Mouse (Mus musculus) hindbrain, embryonic 16.5 days (tissue): Measurements from ENCODE around the gene Sdha. TPM values are rescaled to one million over a fixed set of nuclear protein-coding genes. Genes with fewer than 3 reads are reported as not detected.

Source experiments
- ATAC-seq: fragments of 200-750 bp; cut with Nextera tagmentation; 2 replicates; pipeline ENCODE4 v1.8.0; 2017; ENCODE audit warnings: moderate TSS enrichment, moderate library complexity
- H3K27ac ChIP-seq: fragments of 300-500 bp; sonication (generic); 2 replicates; pipeline ENCODE4 v1.5.1; 2014; ENCODE audit warnings: low read depth, mild to moderate bottlenecking, control low read depth, low read length, moderate library complexity
- H3K27me3 ChIP-seq: fragments of 300-500 bp; sonication (generic); replicated peaks from 2 replicates; pipeline ENCODE4 v1.6.1; 2014; ENCODE audit warnings: low read length; ENCODE audit not compliant: control insufficient read depth, insufficient read depth
- H3K36me3 ChIP-seq: fragments of 300-500 bp; sonication (generic); 2 replicates; pipeline ENCODE4 v1.6.1; 2014; ENCODE audit warnings: mild to moderate bottlenecking, low read length, moderate library complexity, mixed read lengths; ENCODE audit not compliant: control insufficient read depth, insufficient read depth
- H3K4me1 ChIP-seq: fragments of 300-500 bp; sonication (generic); 2 replicates; pipeline ENCODE4 v1.6.1; 2014; ENCODE audit warnings: low read depth, low read length; ENCODE audit not compliant: control insufficient read depth, insufficient read depth
- H3K4me2 ChIP-seq: fragments of 300-500 bp; sonication (generic); 2 replicates; pipeline ENCODE4 v1.6.1; 2014; ENCODE audit warnings: mild to moderate bottlenecking, low read length, control low read depth, moderate library complexity
- H3K4me3 ChIP-seq: fragments of 300-500 bp; sonication (generic); 2 replicates; pipeline ENCODE4 v1.5.1; 2014; ENCODE audit warnings: mild to moderate bottlenecking, low read length, control low read depth, moderate library complexity
- H3K9ac ChIP-seq: fragments of 300-500 bp; sonication (generic); 2 replicates; pipeline ENCODE4 v1.6.1; 2014; ENCODE audit warnings: low read depth, mild to moderate bottlenecking, control low read depth, low read length, moderate library complexity
- H3K9me3 ChIP-seq: fragments of 300-500 bp; sonication (generic); 2 replicates; pipeline ENCODE4 v1.6.1; 2014; ENCODE audit warnings: mild to moderate bottlenecking, low read length, moderate library complexity; ENCODE audit not compliant: control insufficient read depth
- WGBS: fragments of 180-500 bp; shearing (Covaris S2); extraction: QIAGEN DNeasy Blood & Tissue Kit; methylation state at CpG from one replicate; pipeline ENCODE4 v1.1.7; 2014; 5-methylcytosine and 5-hydroxymethylcytosine counted together
- polyA plus RNA-seq: library from polyadenylated mRNA; unstranded; fragments of >200 nt; fragmentation: Nextera tagmentation; extraction: Ambion mirVana; gene quantifications from 2 replicates; pipeline ENCODE4 v1.2.1, GENCODE M21; 2015

The Sdha gene
- 262 and 265 TPM in 2 replicates for polyA plus RNA-seq

DNA sequence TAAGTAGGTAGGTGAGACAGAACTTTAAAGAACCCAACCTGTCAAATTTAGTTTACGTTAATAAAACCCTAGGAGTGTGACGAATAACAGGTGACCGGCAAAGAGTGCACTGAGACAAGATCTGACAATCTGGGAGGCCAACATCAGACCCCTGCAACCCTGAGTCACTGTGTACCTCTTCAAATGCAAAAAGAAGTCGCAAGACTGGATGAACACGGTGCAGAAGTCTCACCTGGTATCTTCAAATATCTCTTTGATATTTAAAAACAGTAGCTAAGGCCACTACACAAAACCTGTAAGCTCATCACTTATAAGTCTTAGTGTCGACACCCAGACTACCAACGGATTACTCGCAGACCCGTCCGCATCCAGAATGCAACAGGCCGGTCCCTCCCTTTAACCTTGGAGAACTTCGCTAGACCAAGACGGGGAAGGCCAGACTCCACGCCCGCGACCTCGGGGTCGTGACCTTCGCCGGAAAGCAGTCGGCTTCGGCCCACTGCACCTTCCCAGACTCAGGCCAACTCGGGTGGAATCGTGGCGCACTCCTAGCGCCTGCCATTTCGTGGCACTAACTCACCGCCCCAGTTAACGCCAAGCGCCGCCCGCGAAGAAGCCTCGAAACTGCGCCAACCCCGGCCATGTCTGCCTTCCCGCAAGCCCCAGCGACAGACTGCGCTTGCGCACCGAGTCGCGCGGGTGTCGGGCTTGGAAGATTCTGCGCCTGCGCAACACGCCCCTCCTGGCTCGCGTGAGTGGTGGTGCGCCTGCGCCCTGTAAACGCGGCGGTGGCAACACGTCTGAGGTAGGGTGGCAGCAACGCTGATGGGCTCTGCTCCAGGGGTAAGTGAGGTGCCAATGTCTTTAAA is at the start of gene Sdha, which contains the start of gene Ccdc127:
Sdha (minus strand) TSS at position 715 of the 869 bp plus-strand sequence.
Ccdc127 (plus strand) TSS at position 744 of the 869 bp plus-strand sequence.
- ATAC-seq, result peak; percentile 99
- H3K4me2 ChIP-seq, result peak within 1 kb of the TSS; percentile 82
- peak within 1 kb of the TSS; percentile 85 for H3K27ac ChIP-seq
- WGBS, result 2% methylated on average over 57 of the region's 57 CpGs
- no peaks in the 10 kb centered on the region for H3K27me3 ChIP-seq
- peak within 1 kb of the TSS; percentile 88 for H3K4me3 ChIP-seq
- 0 out of 2 replicates have a peak, but pooled peaks cover 4% of the 10 kb centered on the region for H3K36me3 ChIP-seq
- H3K9me3 ChIP-seq, result no peaks in the 10 kb centered on the region
- H3K9ac ChIP-seq, result peak within 1 kb of the TSS; percentile 91
- H3K4me1 ChIP-seq, result peaks cover 16% of the 10 kb centered on the region

DNA sequence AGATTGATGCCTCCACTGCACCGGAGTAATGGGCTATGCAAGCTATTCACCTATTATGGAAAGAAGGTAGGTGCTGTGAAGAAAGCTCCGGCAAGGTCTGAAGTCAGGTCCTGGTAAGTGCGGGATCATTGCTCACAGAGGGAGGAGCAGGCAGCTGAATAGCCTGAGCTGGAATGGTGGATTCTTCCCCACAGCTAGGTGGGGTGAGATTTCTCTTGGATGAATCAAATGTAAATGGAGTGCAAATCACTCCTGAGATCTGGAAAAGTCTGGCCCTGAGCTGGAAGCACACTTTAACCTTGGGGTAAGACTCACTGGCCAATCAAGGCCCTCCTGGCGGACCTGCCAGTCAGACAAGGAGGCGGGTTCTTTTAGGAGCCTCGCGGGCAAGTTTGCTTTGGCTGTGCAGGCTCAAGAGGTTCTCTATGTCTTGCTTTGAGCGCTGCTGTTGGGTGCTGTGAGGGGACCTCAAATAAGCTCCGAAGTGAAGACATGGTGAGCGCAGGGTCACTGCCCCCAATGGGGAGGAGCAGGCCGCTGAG is 49.3 kb upstream of the Sdha start, which contains the start of gene Ftl1-ps1:
Ftl1-ps1 (plus strand) TSS at position 397 of the 542 bp plus-strand sequence.
- Histone ChIP-seq H3K36me3 (no peaks in the 10 kb centered on the region), H3K4me3 (no peak within 1 kb of the TSS), H3K27ac (no peak within 1 kb of the TSS), H3K4me1 (no peaks in the 10 kb centered on the region), H3K27me3 (no peaks in the 10 kb centered on the region), H3K9ac (no peak within 1 kb of the TSS), H3K9me3 (no peaks in the 10 kb centered on the region), H3K4me2 (peak within 1 kb of the TSS; percentile 27)
- WGBS, result 11% methylated on average over 11 of the region's 11 CpGs
- ATAC-seq, result no peak

DNA sequence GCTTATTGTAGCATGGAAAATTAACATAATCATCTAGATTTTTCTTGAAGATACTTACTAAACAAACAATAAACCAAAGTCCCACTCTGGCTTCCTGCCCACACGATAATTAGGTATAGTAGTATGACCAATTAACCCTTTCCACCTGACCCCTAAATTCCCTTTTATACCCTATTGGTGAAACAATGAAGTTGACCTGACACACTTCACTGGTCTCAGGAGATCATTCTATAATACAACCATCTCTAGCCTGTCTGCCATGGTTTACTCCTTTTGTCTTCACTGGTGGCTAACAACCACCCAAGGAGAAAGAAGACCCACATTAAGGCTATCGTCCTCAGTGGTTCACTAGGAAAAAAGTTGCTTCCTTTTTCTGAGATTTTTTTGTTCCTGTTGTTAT is 41.1 kb upstream of the Sdha start:
- ATAC-seq, result peak; percentile 18; the same call in 1 of the 2 replicates
- no peak overlapping the region for H3K4me2 ChIP-seq
- no peaks in the 10 kb centered on the region for H3K36me3 ChIP-seq
- H3K4me3 ChIP-seq, result no peak overlapping the region
- no peaks in the 10 kb centered on the region for H3K27me3 ChIP-seq
- no peaks in the 10 kb centered on the region for H3K9me3 ChIP-seq
- H3K4me1 ChIP-seq, result peaks cover 5% of the 10 kb centered on the region; the same call in 1 of the 2 replicates
- 79% methylated on average over 2 of the region's 2 CpGs for WGBS
- no peak overlapping the region for H3K9ac ChIP-seq
- H3K27ac ChIP-seq, result no peak overlapping the region

DNA sequence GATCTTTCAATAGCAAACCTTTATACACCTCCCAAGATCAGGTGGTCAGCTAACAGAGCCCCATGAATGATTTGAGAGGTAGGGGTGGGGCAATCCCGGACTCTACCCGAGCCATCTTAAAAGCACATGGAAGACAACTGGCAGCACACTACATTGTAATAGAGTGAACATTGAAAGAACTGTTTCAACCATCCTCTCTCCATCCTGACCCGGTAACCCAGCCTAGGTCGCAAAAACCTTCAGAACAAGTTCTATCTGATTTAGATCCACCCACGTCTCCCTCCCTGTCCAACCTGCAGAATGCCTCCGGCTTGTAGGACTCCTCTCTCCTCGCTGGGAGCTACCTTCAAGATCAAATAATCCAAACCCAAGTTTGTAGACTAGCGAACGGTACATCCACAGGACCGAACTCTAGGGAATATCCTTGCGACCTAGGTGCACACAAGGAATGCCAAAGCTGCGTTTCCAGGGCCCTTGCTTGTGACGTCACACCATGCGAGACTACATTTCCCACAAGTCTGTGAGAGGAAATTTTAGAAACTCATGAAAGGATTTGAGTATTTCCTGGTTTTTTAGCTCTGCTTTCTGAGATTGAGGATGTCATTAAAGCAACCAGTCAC is 40.4 kb upstream of the Sdha start, which contains the start of gene Zfp72:
Zfp72 (minus strand) TSS at position 466 of the 620 bp plus-strand sequence.
- peak; percentile 95 for ATAC-seq
- Histone ChIP-seq H3K27ac (0 out of 2 replicates have a peak within 1 kb of the TSS, but pooled peaks have one; percentile 46), H3K9ac (peak within 1 kb of the TSS; percentile 57), H3K9me3 (no peaks in the 10 kb centered on the region), H3K4me3 (peak within 1 kb of the TSS; percentile 51), H3K27me3 (no peaks in the 10 kb centered on the region), H3K4me1 (peaks cover 5% of the 10 kb centered on the region; the same call in 1 of the 2 replicates), H3K36me3 (no peaks in the 10 kb centered on the region), H3K4me2 (peak within 1 kb of the TSS; percentile 53)
- WGBS, result 1% methylated on average over 14 of the region's 14 CpGs

DNA sequence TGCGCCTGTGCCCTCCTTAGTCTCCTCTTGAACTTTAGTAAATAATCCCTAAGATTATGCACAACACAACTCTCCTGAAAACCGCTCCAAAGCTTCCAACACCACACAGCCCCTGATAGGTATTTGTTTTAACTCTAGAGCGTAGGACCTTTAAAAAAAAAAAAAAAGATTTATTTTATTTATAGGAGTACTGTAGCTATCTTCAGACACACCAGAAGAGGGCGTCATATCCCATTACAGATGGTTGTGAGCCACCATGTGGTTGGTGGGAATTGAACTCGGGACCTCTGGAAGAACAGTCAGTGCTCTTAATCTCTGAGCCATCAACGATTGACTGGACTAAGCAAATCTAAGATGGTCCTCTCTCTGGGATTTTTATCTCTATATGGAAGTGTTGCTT is 39.6 kb upstream of the Sdha start:
- WGBS, result 67% methylated on average over 6 of the region's 6 CpGs
- H3K36me3 ChIP-seq, result no peaks in the 10 kb centered on the region
- no peak overlapping the region for H3K27ac ChIP-seq
- peak overlapping the region; percentile 53 for H3K4me2 ChIP-seq
- H3K27me3 ChIP-seq, result no peaks in the 10 kb centered on the region
- no peak overlapping the region for H3K9ac ChIP-seq
- peak; percentile 15 for ATAC-seq
- peaks cover 5% of the 10 kb centered on the region; the same call in 1 of the 2 replicates for H3K4me1 ChIP-seq
- H3K9me3 ChIP-seq, result no peaks in the 10 kb centered on the region
- peak overlapping the region; percentile 51 for H3K4me3 ChIP-seq

DNA sequence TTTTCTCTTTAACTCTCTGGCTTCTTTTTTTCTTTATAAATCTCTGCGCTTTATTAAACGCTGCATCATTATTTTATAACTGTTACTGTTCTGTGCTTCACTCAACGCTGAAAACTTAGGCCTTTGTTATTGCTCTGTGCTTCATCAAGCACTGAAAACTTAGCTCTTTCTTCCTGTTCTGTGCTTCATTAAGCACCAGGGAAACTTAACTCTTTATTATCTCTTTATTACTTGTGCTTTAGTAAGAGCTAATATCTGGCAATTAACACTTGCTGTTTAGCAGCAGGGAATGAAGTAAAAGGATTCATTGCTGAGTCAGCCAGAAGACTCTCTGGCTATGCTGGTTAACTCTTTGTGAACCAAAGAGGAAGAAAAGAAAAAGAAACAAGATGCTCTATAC is 32.2 kb upstream of the Sdha start:
- H3K9ac ChIP-seq, result peak overlapping the region; percentile 9; the same call in 1 of the 2 replicates
- peak; percentile 58 for ATAC-seq
- H3K9me3 ChIP-seq, result no peaks in the 10 kb centered on the region
- H3K27me3 ChIP-seq, result no peaks in the 10 kb centered on the region
- WGBS, result 49% methylated on average over 3 of the region's 3 CpGs
- no peak overlapping the region for H3K4me3 ChIP-seq
- peak overlapping the region; percentile 16 for H3K4me2 ChIP-seq
- 0 out of 2 replicates have a peak, but pooled peaks cover 3% of the 10 kb centered on the region for H3K36me3 ChIP-seq
- H3K27ac ChIP-seq, result no peak overlapping the region
- H3K4me1 ChIP-seq, result peaks cover 10% of the 10 kb centered on the region

DNA sequence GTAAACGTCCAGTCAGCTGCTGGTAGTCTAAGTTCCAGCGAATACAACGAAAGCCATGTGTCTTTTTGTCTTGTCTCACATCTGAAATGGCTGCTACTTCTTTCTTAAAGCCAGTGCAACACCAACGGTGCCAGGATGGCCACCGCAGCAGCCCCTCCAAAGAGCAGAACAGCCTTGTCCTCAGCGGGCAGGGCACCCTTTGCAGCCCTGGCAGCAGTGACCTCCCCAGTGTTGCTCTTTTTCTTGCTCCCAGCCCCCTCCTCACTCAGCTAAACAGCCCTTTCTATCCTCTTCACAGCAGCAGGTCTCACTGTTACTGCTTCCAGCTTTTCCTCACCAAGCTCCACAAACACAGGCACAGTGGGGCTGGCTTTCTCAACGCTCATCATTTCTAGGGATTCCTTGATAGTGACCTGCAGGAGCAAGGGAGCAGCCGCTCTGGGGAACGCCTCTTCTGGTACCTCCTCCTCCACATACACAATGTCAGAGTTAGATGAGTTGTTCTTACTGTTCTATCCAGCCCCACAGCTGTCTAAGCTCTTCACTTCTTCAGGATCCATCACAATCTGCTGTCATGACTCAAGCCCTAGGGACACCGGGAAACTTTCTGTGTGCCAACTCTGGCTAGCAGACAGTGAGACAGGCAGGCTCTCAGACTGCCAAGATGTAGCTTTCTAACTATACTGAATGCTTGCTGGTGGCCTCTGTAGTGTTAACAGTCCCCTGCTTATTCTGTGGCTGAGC is 31.6 kb upstream of the Sdha start:
- Histone ChIP-seq H3K9ac (peak overlapping the region; percentile 9), H3K27ac (peak overlapping the region; percentile 39; the same call in 1 of the 2 replicates), H3K4me2 (peak overlapping the region; percentile 16), H3K9me3 (no peaks in the 10 kb centered on the region), H3K27me3 (no peaks in the 10 kb centered on the region), H3K4me1 (peaks cover 10% of the 10 kb centered on the region), H3K4me3 (no peak overlapping the region), H3K36me3 (0 out of 2 replicates have a peak, but pooled peaks cover 3% of the 10 kb centered on the region)
- peak; percentile 88 for ATAC-seq
- 66% methylated on average over 10 of the region's 10 CpGs for WGBS

DNA sequence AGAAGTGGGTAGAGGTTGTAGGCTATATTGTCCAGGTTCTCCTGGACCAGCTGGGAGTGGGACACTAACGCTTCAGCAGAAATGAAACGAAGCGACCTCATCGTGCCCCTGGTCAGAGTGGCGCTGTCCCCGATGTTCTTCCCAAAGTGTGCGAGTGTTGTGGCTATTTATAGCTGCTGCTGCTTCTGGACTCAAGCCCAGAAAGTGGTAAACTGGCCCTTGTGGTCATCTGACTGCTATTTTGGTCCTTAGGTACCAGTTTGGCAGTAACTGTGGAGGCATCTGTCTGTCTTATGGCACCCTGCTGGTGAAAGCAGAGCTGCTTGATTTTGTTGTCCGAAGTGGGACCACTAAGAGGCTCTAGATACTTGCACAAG is 13.8 kb upstream of the Sdha start, which contains the start of gene Lrrc14b:
Lrrc14b (minus strand) TSS at position 147 of the 377 bp plus-strand sequence.
- WGBS, result 65% methylated on average over 8 of the region's 8 CpGs
- Histone ChIP-seq H3K27ac (no peak within 1 kb of the TSS), H3K4me2 (no peak within 1 kb of the TSS), H3K27me3 (no peaks in the 10 kb centered on the region), H3K9me3 (no peaks in the 10 kb centered on the region), H3K36me3 (peaks cover 15% of the 10 kb centered on the region), H3K4me1 (no peaks in the 10 kb centered on the region), H3K4me3 (no peak within 1 kb of the TSS), H3K9ac (no peak within 1 kb of the TSS)
- ATAC-seq, result no peak; the same call in 1 of the 2 replicates
